Mouse (Mus musculus): ENCODE results near the gene Stxbp1. TPM values are rescaled to one million over a fixed set of nuclear protein-coding genes. Genes with fewer than 3 reads are reported as not detected.
A peak's percentile ranks its signal among the peaks of the same experiment; 100 is the strongest.
"Not testable (repeated sequence)": the region's sequence is repeated elsewhere in the genome, so short reads cannot be mapped to it uniquely, and the experiment has no call there.

The Stxbp1 gene
- polyA plus RNA-seq, 1 experiment from 2014 or later: 22.3 TPM

- H3K9me3 ChIP-seq (replicated peaks): no peaks in the 10 kb centered on the region
- no peak overlapping the region for H3K9ac ChIP-seq
- H3K4me2 ChIP-seq (replicated peaks): no peak overlapping the region
- ATAC-seq (ENCODE audit: insufficient number of reproducible peaks, low FRiP score, low TSS enrichment, low read depth): no peak
- peaks cover 12% of the 10 kb centered on the region; the same call in 1 of the 2 replicates for H3K4me1 ChIP-seq
- no peaks in the 10 kb centered on the region for H3K36me3 ChIP-seq
- H3K27ac ChIP-seq (replicated peaks): no peak overlapping the region
- WGBS: 62% methylated on average over 7 of the region's 7 CpGs
- no peak overlapping the region for H3K4me3 ChIP-seq (replicated peaks)
- peaks cover 13% of the 10 kb centered on the region for H3K27me3 ChIP-seq
Measured at GRCm38 (mm10) chr2:32855046-32855785, 8.2 kb upstream of the Stxbp1 start.

- no peak overlapping the region for H3K27ac ChIP-seq (replicated peaks)
- H3K4me3 ChIP-seq (replicated peaks): no peak overlapping the region
- 4% methylated on average over 8 of the region's 8 CpGs for WGBS
- H3K4me1 ChIP-seq: peaks cover 12% of the 10 kb centered on the region; the same call in 1 of the 2 replicates
- H3K9me3 ChIP-seq (replicated peaks): no peaks in the 10 kb centered on the region
- no peak overlapping the region for H3K4me2 ChIP-seq (replicated peaks)
- ATAC-seq (ENCODE audit: insufficient number of reproducible peaks, low FRiP score, low TSS enrichment, low read depth): 0 out of 2 replicates have a peak, but pooled peaks have one; percentile 70
- H3K36me3 ChIP-seq: no peaks in the 10 kb centered on the region
- peaks cover 13% of the 10 kb centered on the region for H3K27me3 ChIP-seq
- H3K9ac ChIP-seq: no peak overlapping the region
Measured at GRCm38 (mm10) chr2:32854206-32854605, 7.2 kb upstream of the Stxbp1 start.

- H3K36me3 ChIP-seq; H3K27ac ChIP-seq (replicated peaks); H3K4me3 ChIP-seq (replicated peaks); H3K9ac ChIP-seq; H3K4me2 ChIP-seq (replicated peaks); ATAC-seq (ENCODE audit: insufficient number of reproducible peaks, low FRiP score, low TSS enrichment, low read depth); H3K9me3 ChIP-seq (replicated peaks): not testable (repeated sequence)
- peaks cover 12% of the 10 kb centered on the region; the same call in 1 of the 2 replicates for H3K4me1 ChIP-seq
- H3K27me3 ChIP-seq: peaks cover 13% of the 10 kb centered on the region
- whole genome bisulfite sequencing: 64% methylated on average over 4 of the region's 4 CpGs
Measured at GRCm38 (mm10) chr2:32853716-32854115, 6.7 kb upstream of the Stxbp1 start.

GRCm38 (mm10) chr2:32852156-32852555 is 5.1 kb upstream of the Stxbp1 start:
- no peak for ATAC-seq (ENCODE audit: insufficient number of reproducible peaks, low FRiP score, low TSS enrichment, low read depth)
- no peak overlapping the region for H3K9ac ChIP-seq
- H3K9me3 ChIP-seq (replicated peaks): no peaks in the 10 kb centered on the region
- 2% methylated on average over 20 of the region's 20 CpGs for WGBS
- H3K4me2 ChIP-seq (replicated peaks): peak overlapping the region; percentile 3; the same call in 1 of the 2 replicates
- H3K36me3 ChIP-seq: no peaks in the 10 kb centered on the region
- peaks cover 13% of the 10 kb centered on the region for H3K27me3 ChIP-seq
- H3K4me3 ChIP-seq (replicated peaks): no peak overlapping the region
- peaks cover 11% of the 10 kb centered on the region; the same call in 1 of the 2 replicates for H3K4me1 ChIP-seq
- no peak overlapping the region for H3K27ac ChIP-seq (replicated peaks)

- Histone ChIP-seq H3K9me3 (replicated peaks) (no peaks in the 10 kb centered on the region), H3K27ac (replicated peaks) (no peak overlapping the region), H3K4me3 (replicated peaks) (peak overlapping the region; percentile 78), H3K4me2 (replicated peaks) (peak overlapping the region; percentile 84), H3K36me3 (no peaks in the 10 kb centered on the region), H3K27me3 (peaks cover 13% of the 10 kb centered on the region), H3K4me1 (peaks cover 16% of the 10 kb centered on the region; the same call in 1 of the 2 replicates), H3K9ac (no peak overlapping the region)
- ATAC-seq (ENCODE audit: insufficient number of reproducible peaks, low FRiP score, low TSS enrichment, low read depth): no peak
- WGBS: 37% methylated on average over 6 of the region's 6 CpGs
Measured at GRCm38 (mm10) chr2:32847468-32847821, 400 bp upstream of the Stxbp1 start.

- H3K4me1 ChIP-seq: 0 out of 2 replicates have a peak, but pooled peaks cover 10% of the 10 kb centered on the region
- peak; percentile 36; the same call in 1 of the 2 replicates for ATAC-seq (ENCODE audit: insufficient number of reproducible peaks, low FRiP score, low TSS enrichment, low read depth)
Measured at GRCm38 (mm10) chr2:32846101-32846804, 792 bp downstream of the Stxbp1 start.

GRCm38 (mm10) chr2:32845572-32846100 is 1.4 kb downstream of the Stxbp1 start:
- Histone ChIP-seq H3K4me2 (replicated peaks) (peak overlapping the region; percentile 84), H3K4me3 (replicated peaks) (peak overlapping the region; percentile 78), H3K36me3 (no peaks in the 10 kb centered on the region), H3K4me1 (0 out of 2 replicates have a peak, but pooled peaks cover 10% of the 10 kb centered on the region), H3K27me3 (no peaks in the 10 kb centered on the region), H3K9ac (peak overlapping the region; percentile 42), H3K27ac (replicated peaks) (no peak overlapping the region; the same call in 1 of the 2 replicates), H3K9me3 (replicated peaks) (no peaks in the 10 kb centered on the region)
- 6% methylated on average over 12 of the region's 12 CpGs for WGBS
- ATAC-seq (ENCODE audit: insufficient number of reproducible peaks, low FRiP score, low TSS enrichment, low read depth): no peak

More at GRCm38 (mm10) chr2:32846101-32846804, 792 bp downstream of the Stxbp1 start:
- peaks cover 3% of the 10 kb centered on the region; the same call in 1 of the 2 replicates for H3K27me3 ChIP-seq
- no peaks in the 10 kb centered on the region for H3K36me3 ChIP-seq
- peak overlapping the region; percentile 84 for H3K4me2 ChIP-seq (replicated peaks)
- H3K27ac ChIP-seq (replicated peaks): peak overlapping the region; percentile 82
- H3K9me3 ChIP-seq (replicated peaks): no peaks in the 10 kb centered on the region
- peak overlapping the region; percentile 78 for H3K4me3 ChIP-seq (replicated peaks)
- H3K9ac ChIP-seq: peak overlapping the region; percentile 42
- under 1% methylated on average over 32 of the region's 33 CpGs for WGBS

- Histone ChIP-seq H3K9me3 (replicated peaks) (no peaks in the 10 kb centered on the region), H3K4me2 (replicated peaks) (no peak overlapping the region), H3K9ac (no peak overlapping the region), H3K27me3 (no peaks in the 10 kb centered on the region), H3K27ac (replicated peaks) (no peak overlapping the region), H3K4me3 (replicated peaks) (no peak overlapping the region), H3K4me1 (peaks cover 14% of the 10 kb centered on the region; the same call in 1 of the 2 replicates), H3K36me3 (no peaks in the 10 kb centered on the region)
- no peak for ATAC-seq (ENCODE audit: insufficient number of reproducible peaks, low FRiP score, low TSS enrichment, low read depth)
- WGBS: 42% methylated on average over 4 of the region's 4 CpGs
Measured at GRCm38 (mm10) chr2:32842558-32842957, 4.5 kb downstream of the Stxbp1 start.

GRCm38 (mm10) chr2:32841099-32841498 is 5.9 kb downstream of the Stxbp1 start:
- H3K4me2 ChIP-seq (replicated peaks): no peak overlapping the region
- peaks cover 10% of the 10 kb centered on the region; the same call in 1 of the 2 replicates for H3K4me1 ChIP-seq
- WGBS: 58% methylated on average over 5 of the region's 5 CpGs
- no peak overlapping the region for H3K4me3 ChIP-seq (replicated peaks)
- no peaks in the 10 kb centered on the region for H3K27me3 ChIP-seq
- no peak overlapping the region for H3K27ac ChIP-seq (replicated peaks)
- H3K9me3 ChIP-seq (replicated peaks): no peaks in the 10 kb centered on the region
- ATAC-seq (ENCODE audit: insufficient number of reproducible peaks, low FRiP score, low TSS enrichment, low read depth): no peak
- H3K36me3 ChIP-seq: no peaks in the 10 kb centered on the region
- no peak overlapping the region for H3K9ac ChIP-seq

- 70% methylated on average over 2 of the region's 2 CpGs for WGBS
- H3K4me1 ChIP-seq: peaks cover 14% of the 10 kb centered on the region
- no peak overlapping the region for H3K9ac ChIP-seq
- no peaks in the 10 kb centered on the region for H3K9me3 ChIP-seq (replicated peaks)
- no peak overlapping the region for H3K4me2 ChIP-seq (replicated peaks)
- no peak overlapping the region for H3K27ac ChIP-seq (replicated peaks)
- H3K4me3 ChIP-seq (replicated peaks): no peak overlapping the region
- ATAC-seq (ENCODE audit: insufficient number of reproducible peaks, low FRiP score, low TSS enrichment, low read depth): no peak
- no peaks in the 10 kb centered on the region for H3K27me3 ChIP-seq
- H3K36me3 ChIP-seq: no peaks in the 10 kb centered on the region
Measured at GRCm38 (mm10) chr2:32839261-32839660, 7.8 kb downstream of the Stxbp1 start.

All from embryonic facial prominence, embryonic 15.5 days (tissue).